Mouse (Mus musculus): Measurements from ENCODE around the gene Gm8909.
"Not testable (repeated sequence)": the region's sequence is repeated elsewhere in the genome, so short reads cannot be mapped to it uniquely, and the experiment has no call there.

The Gm8909 gene

DNA sequence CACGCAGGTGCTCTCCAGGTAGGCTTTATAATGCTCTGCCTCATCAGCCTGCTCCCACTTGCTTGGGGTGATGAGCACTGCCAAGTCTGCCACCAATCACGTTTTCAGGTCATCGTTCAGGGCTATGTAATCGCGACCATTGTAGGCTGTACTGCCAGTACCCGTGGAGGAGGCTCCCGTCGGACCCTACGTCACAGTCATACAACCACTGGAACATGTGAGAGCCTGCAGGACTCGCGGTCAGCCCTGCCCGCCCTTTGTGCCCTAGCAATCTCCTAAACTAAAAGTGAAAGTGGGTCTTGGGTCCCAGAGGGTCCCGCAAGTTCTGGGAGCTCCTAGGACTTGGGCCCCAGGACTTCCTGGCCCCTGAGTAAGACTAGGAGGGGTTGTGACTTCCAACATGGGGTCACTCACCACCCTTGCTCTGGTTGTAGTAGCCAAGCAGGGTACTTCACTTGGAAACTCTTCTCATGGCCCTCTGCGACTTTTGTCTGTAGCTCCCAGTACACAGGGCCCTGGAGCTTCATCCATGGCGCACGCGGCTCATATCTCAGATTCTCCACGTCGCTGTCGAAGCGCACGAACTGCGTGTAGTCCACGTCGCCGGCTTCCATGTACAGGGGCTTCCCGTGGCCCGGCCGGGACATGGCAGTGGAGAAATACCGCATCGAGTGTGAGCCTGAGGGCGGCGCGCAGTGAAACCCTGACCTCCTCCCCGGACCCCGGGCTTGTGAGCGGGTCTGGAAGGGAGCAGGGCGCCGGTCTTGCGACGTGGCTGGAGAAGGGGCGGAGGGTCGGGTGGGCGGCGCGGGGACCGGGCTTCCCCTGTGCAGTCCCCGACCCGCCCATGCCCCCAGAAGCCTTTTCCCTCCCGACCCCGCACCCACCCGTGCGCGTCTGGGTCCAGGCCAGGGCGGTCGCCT is 6.9 kb downstream of the Gm8909 start:
- in situ Hi-C loops (cut with MboI, MseI): no loop called here

DNA sequence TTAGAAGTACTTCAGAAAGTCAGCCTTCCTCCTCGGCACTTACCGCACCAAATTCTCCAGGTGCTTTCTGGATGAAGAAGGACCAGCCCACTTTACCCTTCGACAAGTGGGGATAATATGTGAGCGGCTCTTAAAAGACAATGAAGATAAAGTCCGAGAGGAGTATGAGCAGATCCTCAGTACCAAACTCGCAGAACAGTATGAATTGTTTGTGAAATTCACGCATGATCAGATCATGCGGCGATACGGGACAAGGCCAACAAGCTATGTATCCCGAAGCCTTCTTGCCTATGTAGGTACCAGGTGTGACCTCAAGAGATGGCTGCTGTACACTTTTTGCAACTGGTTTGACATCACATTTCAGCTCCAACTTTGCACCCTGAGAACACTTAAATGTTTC is 10.1 kb downstream of the Gm8909 start:
- in situ Hi-C loops (cut with MboI, MseI): not testable (repeated sequence)

DNA sequence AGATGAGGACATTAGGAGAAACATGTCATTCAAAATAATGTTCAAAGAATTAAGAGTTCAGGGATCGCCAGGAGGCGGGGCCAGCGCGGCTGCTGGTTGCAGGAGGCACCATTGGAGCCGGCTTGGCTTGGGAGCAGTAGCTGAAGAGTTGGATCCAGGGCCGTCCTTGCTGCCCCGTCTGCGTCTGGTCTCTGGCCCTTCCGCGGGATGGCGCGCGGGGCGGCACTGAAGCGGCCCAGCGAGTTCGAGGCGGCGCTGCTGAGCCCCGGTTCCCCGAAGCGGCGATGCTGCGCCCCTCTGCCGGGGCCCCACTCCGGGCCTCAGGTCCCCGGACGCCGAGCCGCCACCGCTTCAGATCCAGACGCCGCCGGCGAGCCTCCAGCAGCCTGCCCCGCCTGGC is 10.6 kb downstream of the Gm8909 start:
- in situ Hi-C loops (cut with MboI, MseI): not testable (repeated sequence)

DNA sequence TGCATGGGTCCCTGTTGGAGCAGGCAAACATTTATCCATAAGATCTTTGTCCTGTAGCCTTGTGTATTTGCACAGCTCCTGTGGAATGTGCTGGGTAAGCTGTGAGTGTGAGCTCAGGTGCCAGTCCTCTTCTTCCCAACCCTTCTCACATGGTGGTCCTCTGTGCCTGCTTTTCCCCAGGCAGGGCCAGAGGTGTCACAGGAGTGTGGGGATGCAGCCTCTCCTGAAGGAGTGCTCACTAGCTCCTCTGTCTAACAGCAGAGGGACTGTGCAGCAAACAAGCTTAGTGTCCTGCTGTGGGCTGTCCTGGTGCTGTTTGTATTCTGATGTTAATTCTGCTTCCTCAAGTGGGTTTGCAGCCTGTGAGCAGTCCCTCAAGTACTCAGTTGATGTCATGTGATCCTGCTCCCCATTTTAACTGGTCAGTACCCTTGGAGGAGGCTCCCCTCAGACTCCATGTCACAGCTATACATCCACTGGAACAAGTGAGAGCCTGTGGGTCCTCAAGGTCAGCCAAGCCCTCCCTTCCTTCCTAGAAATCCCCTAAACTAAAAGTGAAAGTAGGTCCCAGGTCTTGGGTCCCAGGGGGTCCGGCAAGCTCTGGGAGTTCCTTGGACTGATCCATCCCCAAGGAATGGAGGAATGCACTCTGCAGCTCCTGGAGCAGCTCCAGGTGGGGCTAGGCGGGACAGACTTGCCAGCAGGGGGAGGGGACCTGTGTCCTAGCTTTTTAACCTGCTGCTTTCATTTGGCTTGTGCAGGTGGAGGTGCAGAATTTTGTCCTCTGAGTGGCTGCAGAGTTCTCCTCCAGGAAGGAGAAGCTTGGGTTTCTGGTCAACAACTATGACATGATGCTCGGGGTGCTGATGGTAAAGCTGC is 13.8 kb downstream of the Gm8909 start:
- in situ Hi-C loops (cut with MboI, MseI): no loop called here

DNA sequence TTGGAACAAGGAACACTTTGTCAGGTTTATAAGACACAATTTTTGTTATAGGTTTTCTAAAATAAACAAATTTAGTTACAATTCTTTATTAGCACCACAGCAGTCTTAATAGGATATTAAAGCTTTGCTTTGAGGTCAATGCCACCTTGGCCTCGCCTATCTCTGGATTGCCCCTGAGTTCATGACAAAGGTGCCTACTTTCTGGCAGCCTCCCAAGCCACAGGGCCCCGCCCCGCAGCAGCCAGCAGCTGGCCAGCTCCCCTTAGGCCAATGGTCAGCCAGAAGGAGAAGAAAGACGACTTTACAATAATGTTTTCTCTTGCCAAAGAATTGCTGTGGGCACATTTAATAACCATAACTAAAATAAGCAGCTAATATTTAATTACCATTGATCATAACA is 17.1 kb downstream of the Gm8909 start:
- in situ Hi-C loops (cut with MboI, MseI): not testable (repeated sequence)

DNA sequence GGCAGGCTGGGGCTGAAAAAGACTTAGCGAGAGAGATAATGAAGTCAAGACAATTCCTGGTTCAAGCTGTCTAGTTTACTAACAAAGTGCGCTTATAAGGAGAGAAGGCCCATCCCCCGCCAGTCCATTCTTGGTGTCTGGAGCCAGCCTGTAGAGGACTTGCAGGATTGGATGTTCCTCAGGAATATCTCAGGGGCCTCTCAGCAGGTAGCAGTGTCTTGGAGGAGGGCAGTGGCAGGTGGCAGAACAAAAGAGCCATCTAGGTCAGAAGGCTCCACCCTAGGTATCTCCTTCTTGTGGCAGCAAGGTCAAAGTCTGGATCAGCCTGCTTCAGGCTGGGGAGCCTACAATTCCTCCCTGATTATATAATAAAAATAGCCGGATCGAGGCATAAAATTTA is 19.9 kb downstream of the Gm8909 start:
- in situ Hi-C loops (cut with MboI, MseI): not testable (repeated sequence)

DNA sequence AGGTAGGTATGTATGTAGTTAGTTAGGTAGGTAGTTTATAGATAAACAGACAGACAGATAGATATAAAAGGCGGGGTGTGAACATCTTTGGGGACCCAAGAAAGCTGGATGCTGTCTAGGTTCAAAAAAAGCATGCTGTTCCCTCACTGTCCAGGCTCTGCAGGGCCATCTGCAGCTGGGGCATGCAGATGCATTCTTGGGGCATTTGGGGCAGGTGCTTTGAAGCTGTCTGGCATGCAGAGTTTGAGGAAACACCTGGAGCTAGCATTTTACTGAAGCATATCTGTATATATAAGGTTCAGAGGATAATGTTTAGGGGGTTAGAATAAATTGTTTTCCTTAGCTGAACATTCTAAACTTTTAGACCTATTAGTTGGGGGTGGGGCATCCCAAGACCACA is 21.4 kb downstream of the Gm8909 start:
- in situ Hi-C loops (cut with MboI, MseI): not testable (repeated sequence)

DNA sequence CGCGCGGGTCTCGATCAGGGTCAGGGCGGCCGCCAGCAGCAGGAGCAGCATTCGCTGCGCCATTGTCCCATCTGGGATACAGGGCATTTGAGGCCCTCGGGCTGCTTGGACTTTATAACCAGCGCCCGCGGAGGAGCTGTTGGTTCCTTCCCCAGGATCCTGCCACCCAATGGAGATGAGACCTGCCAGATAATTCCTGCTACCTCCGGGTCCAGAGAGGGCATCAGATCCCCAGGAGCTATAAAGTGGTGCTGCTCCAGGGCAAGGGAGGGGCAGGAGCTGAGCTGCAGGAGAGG is 22.5 kb downstream of the Gm8909 start:
- in situ Hi-C loops (cut with MboI, MseI): not testable (repeated sequence)

DNA sequence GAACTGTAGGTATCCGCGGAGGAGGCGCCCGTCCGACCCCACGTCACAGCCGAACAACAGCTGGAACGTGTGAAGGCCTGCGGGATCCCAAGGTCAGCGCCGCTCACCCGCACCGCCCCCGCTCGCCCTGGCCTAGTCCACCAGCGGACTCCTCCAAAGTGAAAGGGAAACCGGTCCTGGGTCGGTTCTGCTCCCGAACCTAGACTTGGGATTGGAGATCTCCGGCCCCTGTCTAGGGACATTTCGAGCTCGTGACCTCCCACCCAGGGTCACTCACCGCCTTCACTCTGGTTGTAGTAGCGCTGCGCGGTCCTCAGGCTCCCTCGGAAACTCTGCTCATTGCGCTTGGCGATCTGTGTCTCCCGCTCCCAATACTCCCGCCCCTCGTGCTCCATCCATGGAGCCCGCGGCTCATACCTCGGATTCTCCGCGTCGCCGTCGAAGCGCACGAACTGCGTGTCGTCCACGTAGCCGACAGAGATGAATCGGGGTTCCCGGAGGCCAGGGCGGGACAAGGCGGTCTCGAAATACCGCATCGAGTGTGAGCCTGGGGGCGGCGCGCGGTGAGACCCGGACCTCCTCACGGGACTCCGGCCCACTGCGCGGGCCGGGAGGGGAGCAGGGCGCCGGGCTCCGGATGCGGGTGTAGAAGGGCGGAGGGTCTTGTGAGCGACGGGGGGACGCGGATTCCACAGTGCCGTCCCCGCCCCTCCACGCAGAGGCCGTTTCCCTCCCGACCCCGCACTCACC is 23.1 kb downstream of the Gm8909 start:
- in situ Hi-C loops (cut with MboI, MseI): no loop called here

DNA sequence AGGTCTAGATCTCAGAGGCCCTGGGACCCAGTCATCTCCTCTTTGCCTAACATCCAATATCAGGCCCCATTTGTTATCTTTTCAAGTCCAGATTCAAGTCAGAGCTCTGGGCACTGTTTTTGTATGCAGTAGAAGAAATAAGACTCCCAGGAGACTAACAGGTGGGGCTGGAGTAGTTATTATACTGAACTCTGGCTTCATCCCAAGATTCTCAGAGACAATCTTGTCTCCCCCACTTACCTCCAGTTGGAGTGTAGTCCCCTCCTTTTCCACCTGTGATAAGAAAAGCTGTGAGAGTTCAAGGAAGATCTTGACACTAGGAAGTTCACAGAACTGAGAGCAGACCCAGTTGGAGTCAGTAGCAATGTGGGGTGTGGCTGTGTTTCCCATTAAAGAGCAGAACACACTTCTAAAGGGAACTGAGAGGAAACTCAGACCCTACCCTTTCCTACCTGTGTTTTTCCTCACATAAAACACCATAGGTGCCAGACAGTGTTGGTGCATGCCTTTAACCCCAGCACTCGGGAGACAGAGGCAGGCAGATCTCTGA is 32.0 kb downstream of the Gm8909 start:
- in situ Hi-C loops (cut with MboI, MseI): not testable (repeated sequence)

DNA sequence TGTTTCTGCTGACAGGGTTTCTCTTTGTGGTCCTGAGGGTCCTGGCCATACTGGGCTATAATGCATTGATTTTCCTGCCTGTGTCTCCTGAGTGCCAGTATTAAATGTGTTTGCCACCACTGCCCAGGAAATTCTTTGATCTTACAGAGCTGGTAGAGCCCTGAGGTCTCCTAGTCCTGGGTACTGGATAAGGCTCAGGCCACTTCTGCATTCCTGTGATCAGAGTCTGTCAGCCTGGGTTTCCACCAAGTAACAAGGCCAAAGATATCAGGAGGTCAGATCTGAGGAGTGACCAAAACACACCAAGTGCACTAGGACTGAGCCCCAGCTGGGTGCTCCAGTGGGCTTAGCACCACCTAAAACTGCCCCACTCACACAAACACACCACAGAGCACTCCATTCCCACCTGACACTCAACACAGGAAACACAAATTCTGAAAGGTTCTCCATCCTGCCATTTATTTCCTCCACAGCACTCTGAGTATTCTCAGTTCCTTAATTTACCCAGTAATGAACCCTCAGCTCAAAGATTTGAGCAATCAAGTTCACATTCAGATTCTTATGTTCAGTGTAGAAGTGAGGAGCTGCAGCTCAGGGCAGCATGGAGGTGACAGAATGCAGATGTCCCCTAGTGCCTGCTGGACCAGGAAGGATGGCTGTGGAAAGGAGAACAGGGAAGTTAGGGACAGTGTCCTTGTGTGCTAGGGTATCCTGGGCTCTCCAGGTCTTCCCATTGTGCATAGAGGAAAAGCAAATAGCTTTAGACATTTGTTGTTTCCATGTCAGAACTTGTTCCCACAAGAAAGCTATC is 32.7 kb downstream of the Gm8909 start:
- in situ Hi-C loops (cut with MboI, MseI): not testable (repeated sequence)

DNA sequence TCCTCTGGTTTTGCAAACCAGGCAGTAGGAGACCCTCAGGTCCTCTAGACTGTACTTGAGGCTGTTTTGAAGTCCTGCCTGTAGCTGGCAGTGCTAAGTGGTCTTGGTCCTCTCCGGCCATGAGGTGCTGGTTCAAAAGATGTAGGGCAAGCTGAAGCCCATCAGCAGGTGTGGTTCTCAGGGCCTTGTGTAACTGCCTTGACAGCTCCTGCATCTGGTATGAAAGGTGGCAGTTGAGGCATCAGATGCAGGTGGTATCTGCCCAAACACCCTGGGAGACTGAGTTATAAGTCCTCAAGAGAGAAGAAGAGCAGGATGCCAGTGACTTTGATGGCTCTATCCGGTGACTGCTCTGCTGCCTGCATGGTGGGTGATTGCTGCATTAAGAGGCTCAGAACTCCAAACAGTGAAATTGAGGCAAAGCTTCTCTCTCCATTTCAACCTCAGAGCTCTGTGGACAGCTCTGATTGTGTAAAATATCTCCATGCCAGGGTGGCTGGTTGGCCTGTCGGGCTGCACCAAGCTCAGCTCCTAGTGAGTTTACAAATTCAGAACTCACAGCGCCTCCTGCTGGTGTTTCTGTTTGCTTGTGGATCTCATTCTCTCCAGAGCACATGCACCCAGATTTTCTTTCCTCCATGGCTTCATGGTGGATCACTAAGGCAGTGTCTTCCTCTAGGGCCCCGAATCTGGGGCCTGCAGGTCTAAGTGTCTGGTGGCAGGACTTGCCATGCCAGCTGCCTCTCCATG is 36.6 kb downstream of the Gm8909 start:
- in situ Hi-C loops (cut with MboI, MseI): no loop called here

DNA sequence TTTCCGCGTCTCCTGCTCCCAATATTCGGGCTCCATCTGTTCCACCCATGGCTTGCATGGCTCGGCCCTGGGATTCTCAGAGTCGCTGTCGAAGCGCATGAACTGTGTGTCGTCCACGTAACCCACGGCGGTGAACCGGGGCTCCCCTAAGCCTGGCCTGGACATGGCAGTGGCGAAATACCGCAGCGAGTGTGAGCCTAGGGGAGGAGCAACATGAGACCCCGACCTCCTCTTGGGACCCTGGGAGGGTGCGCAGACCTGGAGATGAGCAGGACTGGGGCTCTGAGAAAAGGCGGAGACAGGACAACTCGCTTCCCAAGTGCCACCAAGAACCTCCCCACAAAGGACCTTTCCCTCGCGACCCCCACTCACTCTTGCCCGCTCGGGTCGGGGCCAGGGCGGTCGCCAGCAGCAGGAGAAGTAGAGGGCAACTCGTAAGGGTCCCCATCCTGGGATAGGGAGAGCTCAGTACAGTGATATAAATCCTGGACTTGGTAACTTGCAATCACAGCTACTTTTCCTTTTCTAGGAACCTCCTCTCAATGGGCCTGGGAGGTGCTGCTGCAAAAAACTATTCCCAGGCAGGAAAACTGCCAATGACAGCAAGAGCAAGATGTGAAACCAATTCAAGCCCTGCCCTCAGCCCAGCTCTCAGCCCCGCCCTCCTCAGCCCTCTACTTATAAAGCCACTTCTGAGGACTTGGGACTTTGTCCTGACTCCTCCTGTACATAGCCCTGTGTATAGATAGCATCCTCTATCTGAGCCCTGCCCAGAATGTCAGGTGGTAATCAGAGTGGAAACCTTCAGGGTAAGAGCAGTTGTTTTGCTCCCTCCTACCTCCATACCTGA is 39.1 kb downstream of the Gm8909 start, which contains the start of gene Gm7030:
TSS of gene Gm7030 (minus strand) at position 458 of the 850 bp plus-strand sequence.
- in situ Hi-C loops (cut with MboI, MseI): loop anchor here (10.0 kb wide), 1 partner anchor 74 kb away; the partner anchor contains the start of gene Gm11127

DNA sequence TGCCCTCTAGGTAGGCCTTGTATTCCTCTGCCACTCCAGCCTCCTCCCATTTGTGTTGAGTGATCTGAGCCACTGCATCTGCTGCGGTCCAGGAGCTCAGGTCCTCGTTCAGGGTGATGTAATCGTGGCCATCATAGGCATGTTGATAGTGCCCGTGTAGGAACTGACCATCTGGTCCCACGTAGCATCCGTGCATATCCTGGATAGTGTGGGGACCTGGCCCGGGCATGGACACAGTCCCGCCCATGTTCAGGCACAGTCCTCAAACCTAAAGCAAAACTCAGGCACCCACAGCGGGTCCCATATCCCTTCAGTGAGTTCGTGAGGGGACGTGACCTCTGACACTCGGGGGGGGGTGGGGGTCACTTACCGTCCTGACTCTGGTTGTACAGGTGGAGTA is 39.8 kb downstream of the Gm8909 start:
- in situ Hi-C loops (cut with MboI, MseI): loop anchor here (10.0 kb wide), 1 partner anchor 74 kb away; the partner anchor contains the start of gene Gm11127

DNA sequence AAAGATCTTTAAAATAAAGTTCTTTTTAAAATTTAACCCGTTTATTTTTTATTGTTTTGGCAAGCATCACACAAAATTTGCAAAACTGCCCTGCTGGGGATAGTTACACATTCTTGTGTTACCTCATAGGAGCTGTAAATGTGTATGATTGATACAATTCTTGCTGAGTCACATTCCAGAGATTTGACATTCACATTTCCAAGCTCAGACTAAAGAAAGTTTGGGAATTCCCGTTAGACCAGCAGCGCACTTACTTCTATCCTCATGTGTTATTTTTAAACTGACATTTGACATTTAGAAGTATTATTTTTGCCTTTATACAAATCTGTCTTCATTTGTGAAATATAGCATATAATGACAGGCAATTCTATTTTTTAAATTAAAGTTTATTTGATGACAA is 44.2 kb downstream of the Gm8909 start:
- in situ Hi-C loops (cut with MboI, MseI): loop anchor here (10.0 kb wide), 1 partner anchor 69 kb away; the partner anchor contains the start of gene Gm11127

DNA sequence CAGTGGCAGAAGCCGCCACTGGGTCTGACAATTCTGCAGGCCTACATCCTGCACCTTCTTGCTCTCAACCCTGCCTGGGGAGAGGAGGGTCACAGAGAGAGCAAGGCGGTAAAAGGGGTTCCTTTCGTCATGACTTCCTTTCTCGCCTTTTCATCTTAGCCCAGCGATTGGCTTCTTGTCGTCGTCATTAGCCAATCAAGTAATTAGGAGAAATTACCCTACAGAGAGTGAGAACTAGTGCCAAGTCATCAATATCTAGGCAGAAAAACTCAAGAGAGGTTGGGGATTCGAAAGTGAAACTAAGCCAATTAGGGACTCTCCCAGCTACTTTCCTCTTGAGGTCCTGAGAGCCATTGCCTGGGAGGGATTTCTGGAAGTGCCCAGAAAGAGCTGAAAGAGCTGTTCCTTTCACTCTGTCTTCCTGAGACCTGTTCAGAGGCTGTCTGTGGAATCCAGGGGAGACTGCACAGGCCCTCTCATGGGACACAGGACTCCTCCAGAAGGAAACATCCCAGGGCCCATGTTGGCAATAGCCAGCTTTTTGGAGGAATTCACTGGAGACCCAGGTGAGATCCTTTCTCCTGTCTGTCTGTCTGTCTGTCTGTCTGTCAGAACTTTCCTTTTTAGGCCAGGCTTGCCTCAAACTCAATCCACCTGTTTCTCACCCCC is 46.9 kb downstream of the Gm8909 start, which contains the start of gene Gm19684:
TSS of gene Gm19684 (plus strand) at position 327 of the 669 bp plus-strand sequence.
- in situ Hi-C loops (cut with MboI, MseI): loop anchor here (10.0 kb wide), 1 partner anchor 67 kb away; the partner anchor contains the start of gene Gm11127

DNA sequence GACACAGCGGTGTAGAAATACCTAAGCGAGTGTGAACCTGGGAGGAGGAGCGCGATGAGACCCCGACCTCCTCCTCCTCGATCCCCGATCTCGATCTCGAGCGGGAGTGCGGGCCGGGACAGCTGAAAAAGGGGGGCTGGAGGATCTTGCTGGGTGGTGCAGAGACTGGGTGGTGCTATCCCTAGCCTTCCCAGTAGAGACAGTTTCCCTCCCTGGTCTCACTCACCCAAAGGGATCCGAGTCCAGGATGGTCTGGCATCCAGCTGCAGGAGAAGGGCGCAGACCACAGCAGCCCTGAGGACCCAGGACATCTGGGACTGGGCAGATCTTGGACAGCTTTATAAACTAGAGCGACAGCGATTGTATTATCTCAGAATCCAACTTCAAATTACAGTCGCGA is 47.5 kb downstream of the Gm8909 start:
- in situ Hi-C loops (cut with MboI, MseI): loop anchor here (10.0 kb wide), 1 partner anchor 66 kb away; the partner anchor contains the start of gene Gm11127

DNA sequence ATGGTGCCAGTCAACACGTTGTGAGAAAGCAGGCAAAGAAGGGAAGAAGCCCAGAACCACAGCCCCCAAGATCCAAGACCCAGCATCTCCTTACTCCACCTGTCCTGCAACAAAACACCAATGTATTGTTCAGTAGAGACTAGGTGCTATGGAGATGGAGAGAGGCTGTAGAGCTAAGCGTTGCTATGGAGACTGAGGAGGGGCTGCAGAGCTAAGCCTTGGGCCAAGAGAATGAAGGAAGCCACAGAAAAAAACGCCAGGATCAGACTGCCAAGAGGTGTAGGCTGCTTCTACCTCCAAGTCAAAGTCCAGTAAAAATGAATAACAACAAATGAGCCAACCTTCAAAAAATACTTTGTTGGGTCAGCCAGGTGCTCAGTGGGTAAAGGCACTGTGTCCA is 51.8 kb downstream of the Gm8909 start:
- in situ Hi-C loops (cut with MboI, MseI): loop anchor here (5.0 to 10.0 kb wide), 2 partner anchors 34 to 192 kb away; no protein-coding TSS in a partner anchor
